Mouse (Mus musculus) MEL (cell line): ENCODE measurements around the gene Smad1. TPM values are rescaled to one million over a fixed set of nuclear protein-coding genes. Genes with fewer than 3 reads are reported as not detected.
A peak's percentile ranks its signal among the peaks of the same experiment; 100 is the strongest.

Source experiments
- DNase-seq: peaks from one replicate; pipeline ENCODE4 v3.0.0; 2011; ENCODE audit warnings: low read depth, low spot score
- H3K27ac ChIP-seq: 2 replicates; pipeline ENCODE4 v1.5.1; 2012; ENCODE audit warnings: low read depth, mild to moderate bottlenecking, control low read depth, low read length, moderate library complexity; ENCODE audit not compliant: control insufficient read depth
- H3K27me3 ChIP-seq, 2 experiments: fragments of 150-350 bp in 1 of 2; sonication (generic) in 1 of 2; 2 replicates each; pipeline ENCODE4 v1.6.1; 2012; ENCODE audit warnings: low read length in 2 of 2, mild to moderate bottlenecking in 2 of 2, improper control_type of control experiment in 1 of 2, moderate library complexity in 1 of 2; ENCODE audit not compliant: insufficient read depth in 2 of 2, control insufficient read depth in 1 of 2
- H3K36me3 ChIP-seq, 2 experiments: 2 replicates each; pipeline ENCODE4 v1.6.1; 2012 to 2014; ENCODE audit warnings: low read length in 2 of 2, improper control_type of control experiment in 1 of 2, inconsistent platforms in 1 of 2, mild to moderate bottlenecking in 1 of 2; ENCODE audit not compliant: insufficient read depth in 2 of 2, control insufficient read depth in 1 of 2
- H3K4me1 ChIP-seq, 2 experiments: fragments of 150-350 bp in 1 of 2; sonication (generic) in 1 of 2; 2 replicates each; pipeline ENCODE4 v1.6.1; 2012; ENCODE audit warnings: low read length in 2 of 2, improper control_type of control experiment in 1 of 2, mild to moderate bottlenecking in 1 of 2; ENCODE audit not compliant: insufficient read depth in 2 of 2, control insufficient read depth in 1 of 2
- H3K4me3 ChIP-seq, 2 experiments: fragments of 150-350 bp in 1 of 2; sonication (generic) in 1 of 2; 2 replicates each; pipeline ENCODE4 v1.5.1; 2012; ENCODE audit warnings: low read depth in 2 of 2, low read length in 2 of 2, mild to moderate bottlenecking in 2 of 2, moderate library complexity in 2 of 2, control low read depth in 1 of 2, improper control_type of control experiment in 1 of 2; ENCODE audit not compliant: control insufficient read depth in 1 of 2, insufficient read depth in 1 of 2
- H3K79me2 ChIP-seq: 2 replicates; pipeline ENCODE4 v1.6.1; 2012; ENCODE audit warnings: mild to moderate bottlenecking, low read length, moderate library complexity; ENCODE audit not compliant: control insufficient read depth, poor library complexity, insufficient read depth
- H3K9ac ChIP-seq: 2 replicates; pipeline ENCODE4 v1.6.1; 2012; ENCODE audit warnings: low read depth, mild to moderate bottlenecking, control low read depth, low read length, moderate library complexity; ENCODE audit not compliant: control insufficient read depth, poor library complexity, severe bottlenecking
- H3K9me3 ChIP-seq: fragments of 150-350 bp; sonication (generic); replicated peaks from 2 replicates; pipeline ENCODE4 v1.6.1; 2012; ENCODE audit warnings: mild to moderate bottlenecking, low read length, improper control_type of control experiment, moderate library complexity; ENCODE audit not compliant: insufficient read depth
- BHLHE40 ChIP-seq: IDR thresholded peaks from 2 replicates; pipeline ENCODE4 v1.6.1; 2012; ENCODE audit warnings: low read depth, mild to moderate bottlenecking, inconsistent platforms, low read length, improper control_type of control experiment, borderline replicate concordance
- CHD1 ChIP-seq: IDR thresholded peaks from 2 replicates; pipeline ENCODE4 v1.6.1; 2012; ENCODE audit warnings: low read depth, mild to moderate bottlenecking, inconsistent platforms, low read length, improper control_type of control experiment
- CHD2 ChIP-seq: IDR thresholded peaks from 2 replicates; pipeline ENCODE4 v1.6.1; 2011; ENCODE audit warnings: low read length, improper control_type of control experiment
- CTCF ChIP-seq, 3 experiments: IDR thresholded peaks in 2 of 3; conservative IDR thresholded peaks in 1 of 3; 2 replicates each; pipeline ENCODE4 v1.5.1; 2011 to 2012; ENCODE audit warnings: low read length in 3 of 3, low read depth in 2 of 3, mild to moderate bottlenecking in 2 of 3, improper control_type of control experiment in 1 of 3, inconsistent platforms in 1 of 3, mixed read lengths in 1 of 3, moderate library complexity in 1 of 3; ENCODE audit not compliant: control insufficient read depth in 1 of 3, insufficient read depth in 1 of 3, poor library complexity in 1 of 3, severe bottlenecking in 1 of 3
- E2F4 ChIP-seq: IDR thresholded peaks from 2 replicates; pipeline ENCODE4 v1.6.1; 2011; ENCODE audit warnings: low read depth, low read length, improper control_type of control experiment, borderline replicate concordance
- ELF1 ChIP-seq: IDR thresholded peaks from 2 replicates; pipeline ENCODE4 v1.6.1; 2014; ENCODE audit warnings: low read depth, mild to moderate bottlenecking, inconsistent platforms, low read length, improper control_type of control experiment, moderate library complexity
- EP300 ChIP-seq, 2 experiments: IDR thresholded peaks; 2 replicates each; pipeline ENCODE4 v1.6.1; 2011; ENCODE audit warnings: improper control_type of control experiment in 2 of 2, low read length in 2 of 2, low read depth in 1 of 2, mild to moderate bottlenecking in 1 of 2
- ETS1 ChIP-seq: IDR thresholded peaks from 2 replicates; pipeline ENCODE4 v1.6.1; 2012; ENCODE audit warnings: low read depth, mild to moderate bottlenecking, inconsistent platforms, low read length, improper control_type of control experiment, moderate library complexity
- GABPA ChIP-seq: IDR thresholded peaks from 2 replicates; pipeline ENCODE4 v1.6.1; 2012; ENCODE audit warnings: low read depth, mild to moderate bottlenecking, inconsistent platforms, low read length, improper control_type of control experiment, moderate library complexity
- GATA1 ChIP-seq: IDR thresholded peaks from 2 replicates; pipeline ENCODE4 v1.6.1; 2011; ENCODE audit warnings: low read depth, low read length, improper control_type of control experiment
- HCFC1 ChIP-seq: IDR thresholded peaks from 2 replicates; pipeline ENCODE4 v1.6.1; 2012; ENCODE audit warnings: low read depth, mild to moderate bottlenecking, inconsistent platforms, low read length, improper control_type of control experiment, moderate library complexity
- JUND ChIP-seq: IDR thresholded peaks from 2 replicates; pipeline ENCODE4 v1.6.1; 2011; ENCODE audit warnings: low read depth, mild to moderate bottlenecking, improper control_type of control experiment, low read length
- KAT2A ChIP-seq: conservative IDR thresholded peaks from 2 replicates; pipeline ENCODE4 v1.6.1; 2012; ENCODE audit warnings: low read depth, low read length, improper control_type of control experiment, inconsistent platforms
- MAFK ChIP-seq: IDR thresholded peaks from 2 replicates; pipeline ENCODE4 v1.6.1; 2011; ENCODE audit warnings: low read depth, mild to moderate bottlenecking, low read length, improper control_type of control experiment, borderline replicate concordance
- MAX ChIP-seq: IDR thresholded peaks from 2 replicates; pipeline ENCODE4 v1.6.1; 2011; ENCODE audit warnings: low read length, improper control_type of control experiment
- MAZ ChIP-seq: IDR thresholded peaks from 2 replicates; pipeline ENCODE4 v1.6.1; 2012; ENCODE audit warnings: low read depth, mild to moderate bottlenecking, inconsistent platforms, low read length, improper control_type of control experiment
- MEF2A ChIP-seq: IDR thresholded peaks from 2 replicates; pipeline ENCODE4 v1.6.1; 2014; ENCODE audit warnings: low read depth, mild to moderate bottlenecking, inconsistent platforms, low read length, improper control_type of control experiment; ENCODE audit not compliant: poor library complexity, insufficient replicate concordance, severe bottlenecking; ENCODE audit errors: extremely low read depth
- MXI1 ChIP-seq: IDR thresholded peaks from 2 replicates; pipeline ENCODE4 v1.6.1; 2011; ENCODE audit warnings: mild to moderate bottlenecking, low read depth, low read length, improper control_type of control experiment
- MYB ChIP-seq: IDR thresholded peaks from 2 replicates; pipeline ENCODE4 v1.6.1; 2011; ENCODE audit warnings: mild to moderate bottlenecking, low read depth, low read length, improper control_type of control experiment
- MYC ChIP-seq: IDR thresholded peaks from 2 replicates; pipeline ENCODE4 v1.6.1; 2011; ENCODE audit warnings: low read depth, mild to moderate bottlenecking, low read length, improper control_type of control experiment, moderate library complexity
- NELFE ChIP-seq: IDR thresholded peaks from 2 replicates; pipeline ENCODE4 v1.6.1; 2011; ENCODE audit warnings: low read depth, low read length, improper control_type of control experiment
- POLR2A ChIP-seq, 2 experiments: IDR thresholded peaks; 2 replicates each; pipeline ENCODE4 v1.6.1; 2011 to 2012; ENCODE audit warnings: low read length in 2 of 2, mild to moderate bottlenecking in 2 of 2, control low read depth in 1 of 2, improper control_type of control experiment in 1 of 2, low read depth in 1 of 2, moderate library complexity in 1 of 2; ENCODE audit not compliant: control insufficient read depth in 1 of 2, insufficient read depth in 1 of 2, poor library complexity in 1 of 2
- POLR2AphosphoS2 ChIP-seq: IDR thresholded peaks from 2 replicates; pipeline ENCODE4 v1.6.1; 2011; ENCODE audit warnings: low read length, improper control_type of control experiment
- POLR2AphosphoS5 ChIP-seq: IDR thresholded peaks from 2 replicates; pipeline ENCODE4 v1.6.1; 2012; ENCODE audit warnings: low read depth, borderline replicate concordance, mild to moderate bottlenecking, inconsistent platforms, low read length, moderate library complexity, mixed read lengths
- RAD21 ChIP-seq: IDR thresholded peaks from 2 replicates; pipeline ENCODE4 v1.6.1; 2011; ENCODE audit warnings: mild to moderate bottlenecking, low read depth, low read length, improper control_type of control experiment
- RCOR1 ChIP-seq: IDR thresholded peaks from 2 replicates; pipeline ENCODE4 v1.6.1; 2012; ENCODE audit warnings: low read depth, mild to moderate bottlenecking, inconsistent platforms, low read length, improper control_type of control experiment
- SIN3A ChIP-seq: IDR thresholded peaks from 2 replicates; pipeline ENCODE4 v1.6.1; 2012; ENCODE audit warnings: low read length, improper control_type of control experiment, inconsistent platforms
- SMC3 ChIP-seq: IDR thresholded peaks from 2 replicates; pipeline ENCODE4 v1.6.1; 2011; ENCODE audit warnings: low read depth, low read length, improper control_type of control experiment
- TAL1 ChIP-seq: IDR thresholded peaks from 2 replicates; pipeline ENCODE4 v1.6.1; 2012; ENCODE audit warnings: mild to moderate bottlenecking, inconsistent platforms, low read length, moderate library complexity, mixed read lengths
- TBP ChIP-seq: IDR thresholded peaks from 2 replicates; pipeline ENCODE4 v1.8.0; 2011; ENCODE audit warnings: low read depth, low read length, improper control_type of control experiment
- TCF12 ChIP-seq: IDR thresholded peaks from 2 replicates; pipeline ENCODE4 v1.6.1; 2014; ENCODE audit warnings: low read depth, mild to moderate bottlenecking, inconsistent platforms, low read length, improper control_type of control experiment, moderate library complexity
- UBTF ChIP-seq: IDR thresholded peaks from 2 replicates; pipeline ENCODE4 v1.6.1; 2012; ENCODE audit warnings: low read depth, mild to moderate bottlenecking, inconsistent platforms, low read length, improper control_type of control experiment, moderate library complexity, borderline replicate concordance; ENCODE audit not compliant: insufficient read depth
- USF2 ChIP-seq, 2 experiments: IDR thresholded peaks; 2 replicates each; pipeline ENCODE4 v1.6.1; 2011 to 2012; ENCODE audit warnings: improper control_type of control experiment in 2 of 2, low read length in 2 of 2, borderline replicate concordance in 1 of 2, inconsistent platforms in 1 of 2, low read depth in 1 of 2, mild to moderate bottlenecking in 1 of 2; ENCODE audit not compliant: insufficient read depth in 1 of 2
- ZC3H11A ChIP-seq: IDR thresholded peaks from 2 replicates; pipeline ENCODE4 v1.6.1; 2012; ENCODE audit warnings: low read depth, mild to moderate bottlenecking, inconsistent platforms, low read length, improper control_type of control experiment
- ZKSCAN1 ChIP-seq: IDR thresholded peaks from 2 replicates; pipeline ENCODE4 v1.6.1; 2012; ENCODE audit warnings: low read depth, mild to moderate bottlenecking, inconsistent platforms, low read length, improper control_type of control experiment, moderate library complexity
- ZMIZ1 ChIP-seq: IDR thresholded peaks from 2 replicates; pipeline ENCODE4 v1.6.1; 2012; ENCODE audit warnings: low read depth, mild to moderate bottlenecking, inconsistent platforms, low read length, improper control_type of control experiment, moderate library complexity
- ZNF384 ChIP-seq: IDR thresholded peaks from 2 replicates; pipeline ENCODE4 v1.6.1; 2012; ENCODE audit warnings: low read depth, mild to moderate bottlenecking, inconsistent platforms, low read length, improper control_type of control experiment
- polyA plus RNA-seq, 2 experiments: library from polyadenylated mRNA; stranded (reverse) in 1 of 2; unstranded in 1 of 2; fragments of >175 nt in 1 of 2; fragments of >200 nt in 1 of 2; gene quantifications; 2 replicates each; pipeline versions ENCODE4 v1.2.1 to v1.2.4; 2012; ENCODE audit warnings: low replicate concordance in 2 of 2, low read depth in 1 of 2; ENCODE audit not compliant: insufficient read length in 2 of 2, insufficient read depth in 1 of 2, missing spikeins in 1 of 2
- total RNA-seq: library from RNA; depleted of rRNA; stranded (reverse); fragments of 300-350 nt; gene quantifications from 2 replicates; pipeline ENCODE4 v1.2.3, GENCODE M21; 2012

Smad1 gene
- total and polyA plus RNA-seq, 3 experiments = 1.3 to 2.0 TPM; not detected in 1

DNA sequence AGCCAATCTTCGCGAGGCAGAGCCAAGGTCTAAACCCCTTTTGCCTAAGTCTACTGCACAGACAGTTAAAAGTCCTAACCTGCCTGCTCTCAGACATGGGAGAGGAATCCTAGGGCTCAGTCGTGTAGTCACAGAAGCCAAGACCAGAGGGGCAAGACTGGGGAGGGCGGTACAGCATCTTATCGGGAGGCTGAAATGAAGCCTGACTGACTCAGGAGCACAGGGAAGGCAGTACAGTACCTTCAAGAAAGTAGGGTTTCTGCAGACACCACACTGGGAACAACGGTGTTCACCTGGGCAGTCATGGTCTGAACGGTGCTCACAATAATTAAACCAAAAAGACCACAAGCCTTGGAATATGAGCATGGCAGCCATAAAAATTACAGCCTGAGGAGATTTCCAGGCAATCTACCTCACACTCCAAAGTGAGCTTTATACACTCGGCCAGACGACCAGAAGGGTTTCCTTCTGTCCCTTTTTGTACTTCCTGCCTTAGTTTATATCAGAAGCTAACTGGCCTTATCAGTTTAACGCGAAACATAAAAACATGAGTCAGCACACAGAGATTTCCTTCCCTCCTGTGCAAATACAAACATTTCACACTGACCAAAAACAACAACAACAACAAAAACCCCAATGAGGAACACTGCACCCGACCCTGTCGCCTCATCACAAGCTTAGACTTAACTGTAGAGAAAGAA is 24.1 kb downstream of the Smad1 start:
- peak overlapping the region; percentile 48 to 49 for H3K4me3 ChIP-seq
- H3K27ac ChIP-seq = peak overlapping the region; percentile 88
- no peaks in the 10 kb centered on the region for H3K79me2 ChIP-seq
- H3K36me3 ChIP-seq = peaks cover 0 to 35% of the 10 kb centered on the region in 2 experiments; a peak in 2 of 4 replicates
- TF ChIP-seq ELF1 (no peak), EP300 (IDR thresholded peaks at IDR 0.05; ENCODE audit: low read depth in 1 of 2, low read length in 2 of 2) (no peak), ZMIZ1 (no peak), MXI1 (peak; percentile 47), KAT2A (no peak), CTCF (IDR thresholded peaks at IDR 0.05 in 2 of 3, conservative IDR thresholded peaks at IDR 0.05 in 1 of 3; ENCODE audit: control insufficient read depth in 1 of 3, insufficient read depth in 1 of 3, low read depth in 2 of 3, low read length in 3 of 3, poor library complexity in 1 of 3, severe bottlenecking in 1 of 3) (no peak), MYC (no peak), TCF12 (no peak), MYB (no peak; the same call in 1 of the 2 replicates), UBTF (no peak), POLR2AphosphoS5 (no peak), NELFE (no peak; the same call in 1 of the 2 replicates), MAFK (peak; percentile 78), GABPA (no peak), ZC3H11A (no peak), ZKSCAN1 (no peak), TBP (0 out of 2 replicates have a peak, but pooled peaks have one; percentile 8), CHD1 (no peak), SMC3 (no peak), POLR2A (IDR thresholded peaks at IDR 0.05; ENCODE audit: control insufficient read depth in 1 of 2, insufficient read depth in 1 of 2, low read depth in 1 of 2, low read length in 2 of 2, poor library complexity in 1 of 2) (peak in 1 of 2 experiments; percentile 5; a peak in 1 of 4 replicates), SIN3A (no peak), RAD21 (no peak), MAX (no peak), CHD2 (no peak; the same call in 1 of the 2 replicates), TAL1 (no peak), JUND (no peak), ETS1 (no peak), E2F4 (no peak), GATA1 (no peak), MAZ (no peak), USF2 (IDR thresholded peaks at IDR 0.05; ENCODE audit: borderline replicate concordance in 1 of 2, insufficient read depth in 1 of 2, low read depth in 1 of 2, low read length in 2 of 2) (no peak), ZNF384 (no peak), POLR2AphosphoS2 (no peak; the same call in 1 of the 2 replicates), BHLHE40 (0 out of 2 replicates have a peak, but pooled peaks have one; percentile 11), MEF2A (no peak), HCFC1 (peak; percentile 33; the same call in 1 of the 2 replicates), RCOR1 (no peak)
- H3K27me3 ChIP-seq = no peaks in the 10 kb centered on the region
- H3K9ac ChIP-seq = peak overlapping the region; percentile 59
- peak; percentile 73 for DNase-seq
- peaks cover 20 to 38% of the 10 kb centered on the region in 2 experiments for H3K4me1 ChIP-seq
- no peaks in the 10 kb centered on the region for H3K9me3 ChIP-seq
